Mouse (Mus musculus) CD4-positive helper T cell, adult 2 months (primary cell): ENCODE results near the gene Pou2f2.
"Not testable (repeated sequence)": the region's sequence is repeated elsewhere in the genome, so short reads cannot be mapped to it uniquely, and the experiment has no call there.

Source experiments
- DNase-seq: peaks from one replicate; pipeline ENCODE4 v3.0.0-alpha.2; 2012; ENCODE audit warnings: low read depth, missing footprints, low spot score

Pou2f2 gene

DNA sequence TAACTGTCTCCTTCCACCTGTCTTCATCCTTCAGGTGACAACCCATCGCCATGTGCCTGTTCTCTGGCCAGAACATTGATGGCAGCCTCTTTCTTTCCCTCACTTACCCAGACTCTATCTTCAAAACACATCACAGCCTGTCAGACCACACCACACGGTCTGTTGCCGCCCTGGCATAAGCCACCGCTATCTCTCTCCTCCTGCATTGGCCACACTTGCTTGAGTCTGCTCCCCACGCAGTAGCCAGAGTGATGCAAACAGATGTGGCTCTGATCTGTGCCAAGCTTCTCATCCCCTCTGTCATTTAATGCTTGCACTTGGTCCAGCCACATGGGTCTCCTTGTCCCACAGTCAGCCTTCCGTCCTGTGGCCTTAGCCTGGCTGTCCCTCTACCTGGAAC is 116.2 kb downstream of the Pou2f2 start:
- no peak for DNase-seq

DNA sequence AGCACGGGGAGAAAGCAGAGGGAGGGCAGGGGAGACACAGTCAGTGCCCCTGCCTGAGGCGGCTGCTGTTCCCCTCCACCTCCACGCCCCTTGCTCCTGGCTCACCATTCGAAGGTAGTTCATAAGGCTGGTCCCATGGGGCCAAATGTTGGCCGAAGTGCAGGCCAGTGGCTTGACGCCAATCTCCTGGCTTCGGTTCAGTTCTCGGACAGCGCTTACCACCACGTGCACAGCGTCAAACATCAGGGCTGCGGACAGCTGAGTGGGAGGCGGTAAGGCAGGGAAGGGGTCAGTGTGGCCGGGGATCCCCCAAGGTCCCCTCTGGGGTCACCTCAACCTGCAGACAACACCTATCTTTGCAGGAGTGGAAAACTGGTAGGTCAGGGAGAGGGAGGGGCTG is 120.7 kb downstream of the Pou2f2 start:
- DNase-seq: no peak

DNA sequence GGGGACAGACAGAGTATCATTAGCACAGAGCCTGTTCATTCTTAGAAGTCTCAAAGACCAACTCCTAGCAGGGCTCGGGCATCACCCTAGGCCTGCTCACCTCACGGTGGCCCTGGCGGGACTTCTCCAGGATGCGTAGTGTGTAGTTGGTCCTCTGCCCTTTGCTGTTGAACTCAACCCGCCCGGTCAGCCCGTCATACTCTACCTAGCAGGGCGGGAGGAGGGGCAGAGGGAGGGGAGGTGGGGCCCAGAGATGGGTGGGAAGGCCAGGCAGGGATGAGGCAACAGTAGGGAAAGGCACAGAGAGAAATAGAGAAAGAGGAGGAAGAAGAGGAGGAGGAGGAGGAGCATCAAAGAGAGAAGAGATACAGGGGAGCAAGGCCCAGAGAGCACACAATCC is 121.1 kb downstream of the Pou2f2 start:
- DNase-seq: no peak

DNA sequence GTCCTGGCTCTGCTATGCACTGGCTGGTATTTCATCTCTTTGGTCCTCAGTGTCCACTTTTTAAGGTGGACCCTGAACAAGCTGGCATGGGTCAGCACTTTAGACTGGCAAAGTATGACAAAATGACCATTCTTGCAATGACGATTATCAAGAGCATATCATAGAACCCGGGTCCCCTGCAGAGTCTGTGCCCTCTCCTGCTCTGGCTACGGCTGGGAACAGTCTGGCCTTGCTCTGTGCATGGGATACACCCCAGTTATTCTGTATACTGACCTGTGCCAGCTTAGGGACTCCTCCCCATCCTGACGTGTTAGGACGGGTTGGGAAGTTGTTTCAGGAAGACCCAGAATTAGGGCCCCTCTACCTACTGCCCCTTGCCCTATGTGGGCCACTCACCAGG is 121.6 kb downstream of the Pou2f2 start:
- DNase-seq: no peak

DNA sequence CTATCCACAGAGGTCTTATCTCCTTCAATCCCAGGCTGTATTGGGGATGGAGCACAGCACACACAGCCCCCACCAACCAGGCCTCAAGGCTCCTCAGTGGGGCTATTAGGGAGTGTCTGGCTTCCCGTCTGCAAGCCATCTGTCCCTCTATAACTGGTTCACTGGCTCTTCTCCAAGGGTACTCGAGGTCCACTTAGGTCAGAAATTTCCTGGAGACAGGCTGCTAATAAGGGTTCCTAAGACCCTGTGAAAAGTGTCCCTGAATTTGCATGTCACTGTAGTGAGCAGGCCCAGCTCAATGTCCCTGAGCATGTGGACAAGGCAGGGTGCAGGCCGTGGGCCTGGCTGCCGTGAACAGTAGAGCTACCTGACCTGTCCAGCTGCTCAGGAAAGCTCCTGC is 122.6 kb downstream of the Pou2f2 start:
- DNase-seq: no peak

DNA sequence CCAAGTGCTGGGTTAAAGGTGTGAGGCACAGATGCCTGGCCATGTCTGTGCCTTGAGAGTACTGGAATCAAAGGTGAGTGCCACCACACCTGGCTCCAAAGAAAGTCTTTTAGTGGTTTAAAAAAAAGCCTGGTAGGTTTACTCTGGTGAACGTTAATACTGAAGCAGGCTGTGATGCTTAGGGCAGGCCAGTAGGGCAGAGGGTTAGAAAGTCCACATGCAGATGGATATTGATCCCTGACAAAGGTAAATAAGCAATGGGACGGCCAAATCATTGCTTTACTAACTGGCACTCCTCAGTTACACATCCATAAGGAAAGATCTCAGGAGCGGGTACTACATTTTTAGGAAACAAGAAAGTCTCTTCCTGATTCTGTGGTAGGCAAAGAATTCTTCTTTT is 126.9 kb downstream of the Pou2f2 start:
- no peak for DNase-seq

DNA sequence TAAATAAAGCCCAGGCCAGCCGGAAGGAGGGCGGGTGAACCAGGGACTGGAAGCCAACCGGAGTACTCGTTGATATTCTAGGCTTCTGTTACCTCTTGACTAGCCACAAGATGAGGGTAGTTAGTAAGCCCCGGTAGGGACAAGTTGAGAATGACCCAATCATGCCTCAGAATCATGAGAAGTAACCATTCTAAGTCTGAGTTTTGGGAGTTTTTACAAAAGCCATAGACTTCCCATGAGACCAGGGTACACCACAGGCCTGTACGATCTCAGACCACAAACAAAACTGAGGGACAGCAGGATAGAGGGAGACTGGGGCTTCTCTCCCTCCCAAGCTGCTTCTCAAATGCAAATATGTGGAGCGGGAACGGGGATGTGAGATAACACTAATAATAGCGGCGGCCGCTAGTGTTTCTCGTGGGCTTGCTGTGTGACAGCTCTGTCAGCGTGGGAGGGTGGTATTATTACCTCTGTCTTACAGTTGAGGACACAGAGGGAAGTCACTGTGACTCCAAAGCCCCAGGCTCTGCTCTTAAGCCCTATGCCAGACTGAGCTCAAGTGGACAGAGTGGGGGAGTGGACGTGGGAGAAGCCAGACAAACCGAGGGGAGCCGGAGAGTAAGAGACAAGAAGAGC is 130.1 kb downstream of the Pou2f2 start:
- no peak for DNase-seq

DNA sequence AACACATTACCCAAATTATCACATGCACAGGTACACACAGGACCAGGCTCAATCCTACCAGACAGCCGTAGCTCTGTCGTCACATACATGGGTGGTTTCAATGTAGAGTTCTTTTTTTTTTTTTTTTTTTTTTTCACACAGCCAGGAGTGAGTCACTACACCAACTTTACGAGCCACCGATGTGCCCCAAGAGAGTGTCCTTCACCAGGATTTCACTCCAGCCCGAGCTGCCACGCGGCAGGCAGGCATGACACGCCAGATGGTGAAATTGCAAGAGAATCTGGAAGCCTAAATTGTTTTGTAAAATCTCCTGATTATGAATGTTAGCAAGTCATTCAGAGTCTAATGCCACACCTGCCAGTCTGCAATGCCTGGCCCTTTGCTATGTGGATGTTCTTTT is 132.2 kb downstream of the Pou2f2 start:
- DNase-seq: no peak

DNA sequence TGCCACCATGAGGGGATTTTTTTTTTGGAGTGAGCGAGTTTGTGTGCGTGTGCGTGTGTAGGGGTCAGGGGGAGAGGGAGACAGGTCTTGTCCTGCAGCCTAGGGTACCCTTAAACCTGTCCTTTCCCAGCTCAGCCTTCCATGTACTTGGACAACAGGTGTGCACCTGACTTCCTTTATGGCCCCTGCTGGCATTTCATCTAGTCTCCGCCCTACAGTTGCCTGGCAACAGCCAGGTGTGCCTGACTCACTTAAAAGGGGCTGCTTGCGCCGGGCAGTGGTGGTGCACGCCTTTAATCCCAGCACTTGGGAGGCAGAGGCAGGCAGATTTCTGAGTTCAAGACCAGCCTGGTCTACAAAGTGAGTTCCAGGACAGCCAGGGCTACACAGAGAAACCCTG is 134.9 kb downstream of the Pou2f2 start:
- not testable (repeated sequence) for DNase-seq

DNA sequence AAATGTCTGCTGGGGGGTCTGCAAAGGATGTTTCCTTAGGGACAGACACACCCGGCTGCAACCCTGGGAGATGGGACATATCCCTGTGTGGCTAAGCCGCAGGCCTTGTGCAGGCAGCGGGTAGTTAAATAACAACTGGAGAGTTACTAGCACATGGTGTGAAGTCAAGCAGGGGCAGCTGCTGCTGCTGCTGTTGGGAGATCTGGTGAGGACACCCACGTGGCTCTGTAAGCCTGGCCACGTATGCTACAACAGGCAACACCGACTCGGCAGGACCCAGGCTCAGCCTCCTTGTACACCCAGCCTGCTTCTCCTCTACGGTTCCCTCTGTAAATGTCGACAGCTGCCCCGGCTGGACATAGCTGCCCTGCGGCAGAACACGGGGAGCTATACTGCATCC is 137.6 kb downstream of the Pou2f2 start:
- no peak for DNase-seq
